Mouse (Mus musculus) Muller cell, postnatal 12 days (primary cell): ENCODE results near the gene Arpc1b.
A peak's percentile ranks its signal among the peaks of the same experiment; 100 is the strongest.
"Not testable (repeated sequence)": the region's sequence is repeated elsewhere in the genome, so short reads cannot be mapped to it uniquely, and the experiment has no call there.

ENCODE experiments used
- DNase-seq: peaks from one replicate; pipeline ENCODE4 v3.0.0-alpha.2; 2015; ENCODE audit errors: inconsistent ontology term

Arpc1b gene

DNA sequence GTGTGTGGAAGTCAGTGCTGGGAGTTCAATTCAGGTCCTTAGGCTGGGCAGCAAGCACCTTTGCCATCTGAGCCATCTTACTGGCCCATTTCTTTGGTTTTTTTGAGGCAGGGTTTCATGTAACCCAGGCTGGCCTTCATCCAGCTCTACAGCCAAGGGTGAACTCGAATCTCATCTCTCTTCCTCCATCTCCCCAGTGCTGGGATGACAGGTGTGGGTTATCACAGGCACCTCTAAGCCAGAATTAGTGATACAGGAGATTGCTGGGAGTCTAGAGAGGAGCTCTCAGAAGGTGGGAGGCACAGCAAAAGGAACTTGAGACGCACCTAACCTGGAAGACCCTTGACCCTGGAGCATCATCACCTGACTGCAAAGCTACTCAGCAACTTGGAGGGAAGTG, 599 bp upstream of the Arpc1b start:
- DNase-seq = no peak

DNA sequence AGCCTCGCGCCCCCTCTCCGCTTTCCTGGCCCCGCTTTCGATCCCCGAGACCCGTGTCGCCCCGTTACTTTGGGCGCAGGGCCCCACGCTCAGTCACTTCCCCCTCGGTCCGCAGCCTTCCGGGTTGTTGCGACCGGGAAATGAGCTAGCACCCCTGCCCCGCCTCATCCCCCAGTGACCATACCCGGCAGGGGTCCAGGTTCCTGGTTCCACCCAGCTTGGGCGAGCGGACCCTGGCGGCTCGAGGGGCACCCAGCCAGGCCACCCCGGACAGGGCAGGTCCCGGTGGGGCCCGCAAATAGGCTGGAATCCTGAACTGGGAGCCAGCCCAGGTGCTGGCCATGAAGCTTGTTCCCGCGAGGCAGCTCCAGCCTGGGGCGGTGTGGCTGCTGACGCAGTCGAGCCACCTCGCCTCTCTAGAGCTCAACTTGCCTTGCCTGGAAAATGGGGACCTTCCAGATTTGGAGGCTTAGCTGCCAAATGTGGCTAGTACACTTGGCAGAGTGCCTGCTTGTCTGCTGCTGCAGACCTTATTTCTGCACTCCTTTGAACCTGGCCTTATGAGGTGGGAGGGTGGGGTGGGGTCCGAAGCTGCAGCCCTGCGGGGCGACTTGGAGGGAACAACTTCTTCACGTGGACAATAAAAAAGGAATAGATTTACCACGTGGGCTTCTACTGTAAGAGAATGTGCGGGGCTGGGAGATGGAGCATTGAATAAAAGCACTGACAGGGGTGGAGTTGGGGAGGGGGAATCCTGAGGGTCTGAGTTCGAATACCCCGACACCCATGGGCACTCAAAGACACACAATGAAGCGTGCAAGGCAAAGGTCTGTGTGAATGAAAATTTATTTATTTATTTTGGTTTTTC, 825 bp downstream of the Arpc1b start:
- DNase-seq = peak; percentile 65

DNA sequence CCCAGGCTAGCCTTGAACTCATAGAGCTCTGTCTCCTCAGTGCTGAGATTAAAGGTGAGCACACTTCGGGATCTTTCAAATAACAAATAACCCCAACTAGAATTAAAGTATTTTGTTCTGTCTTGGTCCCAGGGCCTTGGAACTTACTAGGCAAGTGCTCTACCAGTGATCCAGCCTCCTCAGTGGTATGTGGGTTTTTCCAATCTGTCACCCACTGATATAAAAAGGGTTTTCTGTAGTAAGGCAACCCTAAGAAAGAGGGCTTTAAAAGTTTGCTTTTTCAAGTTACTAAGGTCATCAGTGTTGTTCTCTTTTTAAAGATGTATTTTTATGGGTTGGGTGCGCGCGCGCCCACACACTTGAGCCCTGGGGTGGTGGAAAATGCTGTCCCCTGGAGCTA, 1.7 kb downstream of the Arpc1b start:
- no peak for DNase-seq

DNA sequence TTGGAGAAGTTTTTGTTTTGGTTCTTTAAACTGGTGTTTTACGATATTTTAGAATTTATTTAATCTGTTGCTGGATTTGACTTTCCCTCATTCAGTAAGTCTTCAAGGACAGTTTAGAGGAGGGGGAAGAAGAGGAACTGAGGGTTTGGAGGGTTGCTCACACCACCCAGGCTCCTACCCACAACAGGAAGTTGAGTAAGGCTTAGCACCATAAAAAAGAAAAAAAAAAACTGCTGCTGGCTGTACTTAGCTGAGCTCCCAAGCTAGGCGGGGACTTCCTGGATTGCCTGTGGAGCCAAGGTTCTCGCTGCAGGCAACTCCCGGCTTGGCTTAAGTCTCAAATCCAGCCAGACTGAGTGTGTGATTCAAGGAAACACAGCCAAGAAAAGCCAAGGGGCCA, 2.3 kb downstream of the Arpc1b start:
- DNase-seq = peak; percentile 51

DNA sequence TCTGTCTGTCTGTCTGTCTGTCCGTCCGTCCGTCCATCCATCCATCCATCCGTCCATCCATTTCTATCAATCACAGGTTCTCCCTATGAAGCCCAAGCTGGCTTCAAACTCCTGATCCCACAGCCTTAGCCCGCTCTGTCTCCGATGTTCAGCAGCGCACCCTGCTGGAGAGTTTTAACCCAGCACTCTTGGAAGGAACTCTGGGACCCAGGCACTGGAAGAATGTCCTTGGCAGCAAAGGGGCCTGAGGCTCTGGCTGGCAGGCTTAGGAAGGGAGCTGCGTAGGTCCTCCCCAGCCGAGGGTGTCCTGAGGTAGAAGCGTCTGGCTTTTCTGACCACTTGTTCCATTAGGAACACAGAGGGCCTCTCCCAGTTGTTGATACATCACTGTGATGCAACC, 2.9 kb downstream of the Arpc1b start:
- DNase-seq = no peak

DNA sequence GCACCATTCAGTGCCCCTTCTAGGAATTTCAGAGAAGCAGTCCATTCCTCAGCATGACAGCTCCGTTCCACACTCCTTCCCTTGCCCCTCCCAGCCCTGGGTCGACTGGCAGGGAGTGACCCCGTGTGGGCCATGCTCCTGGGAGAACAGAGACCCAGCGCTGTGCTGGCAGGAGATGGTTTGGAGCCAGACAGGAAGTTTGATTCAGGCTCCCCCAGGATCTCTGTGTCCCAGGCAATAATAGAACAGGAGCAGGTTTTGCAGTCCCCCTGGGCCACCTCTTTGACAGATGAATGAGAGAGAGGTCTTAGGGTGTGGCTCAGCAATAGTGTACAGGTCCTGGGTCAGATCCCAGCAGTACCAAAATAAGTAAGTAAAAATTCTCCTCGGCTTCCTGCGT, 4.0 kb downstream of the Arpc1b start:
- no peak for DNase-seq

DNA sequence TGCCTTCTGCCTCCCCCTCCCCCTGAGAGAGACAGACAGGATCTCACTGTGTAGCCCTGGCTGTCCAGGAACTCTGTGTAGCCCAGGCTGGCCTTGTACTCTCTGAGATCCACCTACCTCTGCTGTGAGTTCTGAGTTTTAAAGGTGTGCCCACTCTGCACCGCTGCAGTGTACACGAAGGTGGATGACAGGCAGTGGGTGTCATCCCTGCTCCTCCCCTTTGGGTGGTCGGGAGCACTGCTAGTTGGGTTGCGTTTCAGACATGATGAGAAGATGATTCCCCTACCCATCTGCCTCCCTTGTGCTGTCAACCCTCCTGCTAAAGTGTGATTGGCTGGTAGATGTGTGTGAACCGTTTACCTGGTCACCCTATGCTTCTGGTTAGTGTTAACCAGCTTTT, 4.4 kb downstream of the Arpc1b start:
- no peak for DNase-seq

DNA sequence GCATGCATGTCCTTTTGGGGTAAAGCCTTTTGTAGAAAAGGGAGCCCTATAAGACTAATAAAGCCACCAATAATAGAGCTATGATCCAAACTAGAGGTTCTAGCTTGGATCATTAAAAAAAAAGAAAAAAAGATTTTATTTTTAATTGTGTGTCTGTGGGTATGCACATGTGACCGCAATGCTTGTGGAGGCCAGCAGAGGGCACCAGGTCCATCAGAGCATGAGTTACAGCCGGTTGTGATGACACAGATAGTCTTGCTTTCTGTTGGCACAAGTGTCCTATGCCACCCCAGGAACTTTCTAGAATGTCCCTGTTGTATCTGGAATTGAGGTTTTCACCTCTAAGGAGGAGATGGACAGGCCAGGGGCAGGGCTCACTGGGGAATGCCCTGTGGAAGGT, 5.4 kb downstream of the Arpc1b start:
- DNase-seq = no peak

DNA sequence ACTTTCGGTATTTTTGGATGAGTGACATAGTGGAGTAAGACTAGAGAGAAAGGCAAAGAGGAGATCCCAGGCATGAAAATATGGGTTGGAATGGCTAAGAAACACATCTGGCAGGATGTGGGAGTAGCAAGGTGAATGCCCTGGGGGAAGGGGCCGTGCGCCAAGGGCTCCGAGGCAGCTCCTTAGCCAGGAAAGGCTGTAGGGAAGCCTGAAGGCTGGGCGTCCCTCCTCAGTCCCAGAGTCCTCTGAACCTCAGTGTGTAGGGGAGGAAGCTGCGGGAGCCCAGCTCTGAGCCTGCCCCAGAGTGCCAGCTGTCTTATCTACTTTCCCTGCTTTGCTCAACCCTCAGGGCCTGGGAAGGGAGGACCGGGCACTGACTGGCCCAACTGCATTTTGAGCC, 6.9 kb downstream of the Arpc1b start:
- no peak for DNase-seq

DNA sequence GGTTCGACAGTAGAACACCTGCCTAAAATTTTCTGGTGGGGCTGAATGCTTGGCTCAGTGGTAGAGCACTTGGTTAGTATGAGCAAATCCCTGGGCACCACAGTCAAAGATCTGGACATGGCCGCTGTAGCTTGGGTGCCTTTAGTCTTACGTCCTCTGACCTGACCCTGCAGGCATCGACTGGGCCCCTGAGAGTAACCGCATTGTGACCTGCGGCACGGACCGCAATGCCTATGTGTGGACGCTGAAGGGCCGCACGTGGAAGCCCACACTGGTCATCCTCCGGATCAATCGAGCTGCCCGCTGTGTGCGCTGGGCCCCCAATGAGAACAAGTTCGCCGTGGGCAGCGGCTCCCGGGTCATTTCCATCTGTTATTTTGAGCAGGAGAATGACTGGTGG, 9.4 kb downstream of the Arpc1b start:
- DNase-seq = no peak

DNA sequence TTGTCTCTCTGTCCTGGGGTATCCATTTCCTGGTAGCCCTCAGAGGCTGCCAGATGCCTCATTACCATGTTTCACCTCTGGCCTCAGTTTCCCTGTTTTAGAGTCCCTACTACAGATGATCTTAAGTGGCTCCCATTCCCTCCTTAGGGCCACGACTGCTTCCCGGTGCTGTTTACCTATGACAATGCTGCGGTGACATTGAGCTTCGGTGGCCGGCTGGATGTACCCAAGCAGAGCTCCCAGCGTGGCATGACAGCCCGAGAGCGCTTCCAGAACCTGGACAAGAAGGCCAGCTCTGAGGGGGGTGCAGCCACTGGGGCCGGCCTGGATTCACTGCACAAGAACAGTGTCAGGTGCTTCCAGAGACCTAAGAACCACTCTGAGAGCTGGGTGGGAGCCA, 12.6 kb downstream of the Arpc1b start:
- no peak for DNase-seq

DNA sequence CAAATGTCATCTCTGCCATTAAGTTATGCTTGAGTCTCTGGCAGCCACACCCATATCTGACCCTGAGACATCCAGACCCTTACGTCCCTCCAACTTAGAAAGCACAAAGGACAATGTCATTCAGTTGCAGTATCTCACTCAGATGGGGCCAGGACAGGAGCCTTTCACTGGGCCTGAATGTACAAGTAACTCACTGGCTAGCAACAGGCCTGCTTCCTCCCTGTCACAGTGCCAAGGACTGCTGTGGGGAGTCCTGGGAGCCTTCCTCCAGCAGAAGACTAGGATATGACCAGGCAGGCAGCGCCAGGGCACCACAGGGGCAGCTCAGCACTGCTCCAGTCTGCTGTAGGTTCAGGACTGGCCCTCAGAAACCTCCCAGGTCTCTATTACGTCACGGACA, 15.1 kb downstream of the Arpc1b start:
- DNase-seq = no peak

DNA sequence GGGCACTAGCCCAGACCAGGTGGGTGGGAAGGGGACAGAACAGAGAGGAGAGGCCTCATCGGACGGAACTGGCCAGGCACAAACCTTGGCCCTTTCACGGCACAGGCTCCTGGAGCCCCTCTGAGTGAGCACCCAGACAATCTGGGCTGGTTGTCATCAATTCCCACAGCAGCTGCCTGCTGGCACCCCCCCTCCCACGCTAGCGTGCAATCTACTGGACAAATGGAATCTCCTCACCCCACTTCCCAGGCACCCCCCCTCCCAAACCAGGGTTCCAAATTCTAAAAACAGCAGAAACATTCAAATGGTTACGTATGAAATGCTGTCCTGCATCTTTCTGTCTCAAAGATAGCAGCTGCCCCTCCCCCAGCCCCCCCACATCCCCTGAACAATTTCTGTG, 15.8 kb downstream of the Arpc1b start:
- DNase-seq = not testable (repeated sequence)

DNA sequence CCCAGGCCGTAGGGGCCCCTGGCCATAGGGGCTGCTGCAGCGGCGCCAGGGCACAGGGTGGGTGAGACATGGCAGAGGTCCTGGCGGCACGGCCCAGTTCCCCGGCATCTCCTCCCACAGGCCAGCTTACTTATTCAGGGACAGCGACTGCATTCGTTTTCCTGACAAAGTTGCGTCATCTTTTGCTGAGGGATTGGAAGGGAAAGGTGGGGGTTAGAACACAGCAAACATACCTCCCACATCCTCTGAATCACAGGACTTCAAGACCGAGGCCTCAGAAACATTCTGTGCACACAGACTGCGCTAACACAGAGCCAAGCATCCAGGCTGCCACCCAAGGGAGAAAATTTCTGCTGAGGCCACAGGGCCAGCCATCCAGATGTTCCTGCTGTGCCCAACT, 16.2 kb downstream of the Arpc1b start:
- no peak for DNase-seq

DNA sequence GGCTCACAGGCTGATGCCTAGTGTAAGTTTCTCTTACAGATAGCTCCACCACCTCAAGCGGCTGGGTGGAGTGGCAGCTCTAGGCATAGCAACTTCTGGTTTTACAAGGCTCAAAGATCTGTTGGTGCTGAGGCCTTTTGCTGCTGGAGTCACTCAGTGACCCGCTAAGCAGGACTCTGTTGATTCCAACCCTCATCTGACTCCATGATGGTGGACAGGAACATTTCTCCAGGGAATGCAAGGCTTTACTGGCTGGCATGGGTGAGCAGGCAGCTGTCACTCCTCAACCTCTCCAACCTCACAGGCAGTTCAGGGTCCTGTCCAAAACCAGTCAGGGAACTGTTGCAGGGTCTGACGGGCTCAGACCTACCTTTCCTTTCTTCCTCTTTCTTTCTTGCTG, 17.0 kb downstream of the Arpc1b start:
- DNase-seq = no peak

DNA sequence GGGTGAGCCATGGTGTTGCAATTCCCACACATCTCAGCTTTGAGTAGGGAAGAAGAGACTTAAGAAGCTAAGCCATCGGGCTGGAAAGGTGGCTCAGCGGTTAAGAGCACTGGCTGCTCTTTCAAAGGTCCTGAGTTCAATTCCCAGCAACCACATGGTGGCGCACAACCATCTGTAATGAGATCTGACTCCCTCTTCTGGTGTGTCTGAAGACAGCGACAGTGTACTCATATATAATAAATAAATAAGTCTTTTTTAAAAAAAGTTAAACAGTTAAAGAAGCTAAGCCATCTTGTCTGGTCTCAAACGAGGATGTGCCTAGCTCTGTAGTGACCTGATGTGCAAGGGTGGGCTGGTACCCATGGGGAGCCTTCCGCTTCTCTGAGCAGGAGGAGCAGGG, 19.3 kb downstream of the Arpc1b start:
- not testable (repeated sequence) for DNase-seq

DNA sequence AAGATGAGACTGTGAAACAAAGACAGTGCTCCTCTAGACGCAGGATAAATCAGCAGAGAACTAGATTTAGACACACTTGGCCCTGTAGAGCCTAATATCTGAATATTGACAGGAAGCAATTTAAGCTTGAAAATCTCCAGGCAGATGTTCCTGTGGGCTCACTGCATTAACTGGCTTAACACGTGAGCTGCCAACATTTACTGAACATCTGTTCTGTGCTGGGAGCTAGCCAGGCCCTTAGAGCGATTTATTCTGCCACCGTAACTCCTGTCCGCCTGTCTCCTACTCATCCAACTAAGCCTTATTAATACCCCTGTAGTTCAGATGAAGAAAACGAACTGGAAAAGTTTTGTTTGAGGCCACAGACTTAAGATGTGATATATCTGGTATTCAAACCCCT, 24.8 kb downstream of the Arpc1b start:
- DNase-seq = peak; percentile 34

DNA sequence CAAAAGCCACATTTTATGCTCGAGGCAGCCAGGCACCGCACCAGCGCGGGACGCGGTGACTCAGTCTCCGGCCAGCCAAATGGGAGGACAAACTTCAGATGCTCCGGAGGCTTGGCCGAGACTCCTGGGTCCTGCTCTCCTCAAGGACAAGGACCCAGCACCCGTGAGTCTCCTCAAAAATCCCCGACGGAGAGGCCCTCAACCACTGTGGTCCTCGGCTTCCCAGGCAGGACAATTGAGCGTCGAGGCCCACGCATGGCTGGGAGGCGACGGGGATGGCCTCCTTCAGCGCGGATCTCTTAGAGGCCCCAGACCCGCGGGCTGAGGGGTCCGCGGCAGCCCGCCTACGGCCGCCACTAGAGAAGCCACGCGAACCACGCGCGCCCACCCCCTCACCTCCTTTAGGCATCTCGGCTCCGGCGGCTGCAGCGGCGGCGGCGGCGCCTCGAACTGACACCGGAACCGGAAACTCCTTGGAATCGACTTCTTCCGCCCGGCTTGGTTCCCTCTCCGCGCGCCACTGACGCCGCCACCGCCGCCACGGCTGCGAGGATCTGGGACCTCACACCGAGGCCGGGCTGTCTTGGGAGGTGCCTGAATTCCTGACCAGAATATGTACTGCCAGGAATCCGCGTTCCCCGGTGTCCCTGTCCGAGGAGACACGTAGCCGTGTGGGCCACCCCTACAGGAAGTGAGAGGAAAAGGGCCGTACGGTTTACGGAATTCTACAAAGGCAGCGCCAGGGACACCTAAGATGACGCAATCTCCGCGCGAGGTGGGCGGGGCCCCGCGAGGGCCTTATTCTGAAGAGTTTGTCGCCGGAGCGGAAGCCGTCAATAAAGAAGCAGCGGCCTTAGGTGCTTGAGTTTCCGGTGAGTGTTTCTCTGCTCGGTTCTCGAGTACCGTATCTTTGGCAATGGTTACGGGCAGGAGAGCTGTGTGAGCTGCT, 25.8 kb downstream of the Arpc1b start, which contains the start of the genes Pdap1 and Bud31:
Gene Pdap1 (minus strand): TSS at position 668 of the 949 bp plus-strand sequence.
Gene Bud31 (plus strand): TSS at position 792 of the 949 bp plus-strand sequence.
- DNase-seq = peak; percentile 95

DNA sequence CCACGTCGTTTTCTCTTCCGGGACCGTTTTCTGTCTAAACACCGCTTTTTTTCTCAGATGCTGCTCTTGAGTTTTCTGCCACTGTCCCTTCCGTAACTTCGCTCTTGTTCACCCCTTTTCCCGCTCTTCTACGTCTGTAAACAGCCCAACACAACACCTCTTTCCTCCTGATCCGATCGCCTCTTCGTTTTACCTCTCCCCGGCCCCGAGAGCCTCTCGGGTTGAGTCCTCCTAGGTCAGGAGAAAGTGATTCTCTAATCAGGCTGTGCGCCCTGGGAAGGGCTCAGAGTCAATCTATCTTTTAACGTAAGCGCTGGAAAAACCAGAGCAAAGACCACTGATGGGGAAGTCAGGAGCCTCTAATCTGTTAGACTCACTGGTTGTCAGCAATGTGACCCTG, 26.6 kb downstream of the Arpc1b start:
- DNase-seq = no peak

DNA sequence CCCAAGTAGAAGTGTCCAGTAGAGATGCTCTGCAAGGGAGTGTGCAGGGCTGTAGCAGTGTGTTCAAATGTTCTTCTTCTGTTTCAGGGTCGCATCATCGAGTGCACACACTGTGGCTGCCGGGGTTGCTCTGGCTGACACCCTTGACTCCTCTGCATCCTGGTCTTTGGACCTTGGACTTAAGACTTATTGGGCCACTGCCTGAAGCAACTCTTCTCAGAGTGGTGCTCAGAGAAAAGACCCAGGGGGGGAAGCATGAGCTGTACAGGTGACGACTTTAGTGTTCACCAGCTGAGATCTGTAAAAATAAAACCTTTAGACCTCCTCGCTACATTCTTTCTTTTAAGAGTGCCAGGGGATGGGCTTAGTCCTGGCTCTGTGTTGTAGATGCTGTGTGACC, 33.7 kb downstream of the Arpc1b start:
- DNase-seq = no peak

DNA sequence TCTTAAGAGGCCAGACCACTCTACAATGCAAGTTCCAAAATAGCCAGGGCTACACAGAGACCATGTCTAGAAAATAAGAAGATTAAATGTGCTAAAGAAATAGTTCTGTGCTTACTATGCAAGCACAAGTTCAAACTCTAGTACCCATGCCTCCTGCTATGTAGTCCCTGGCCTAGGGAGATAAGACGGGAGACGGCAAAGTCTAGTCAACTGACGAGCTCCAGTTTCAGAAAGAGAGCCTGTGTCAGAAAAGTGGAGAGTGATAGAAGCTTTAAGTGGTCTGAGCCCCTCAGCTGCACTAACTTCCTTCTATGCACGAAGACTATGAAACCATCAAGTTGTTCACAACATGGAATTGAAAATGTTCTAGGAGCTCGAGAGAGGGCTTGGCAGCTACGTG, 35.3 kb downstream of the Arpc1b start:
- no peak for DNase-seq

DNA sequence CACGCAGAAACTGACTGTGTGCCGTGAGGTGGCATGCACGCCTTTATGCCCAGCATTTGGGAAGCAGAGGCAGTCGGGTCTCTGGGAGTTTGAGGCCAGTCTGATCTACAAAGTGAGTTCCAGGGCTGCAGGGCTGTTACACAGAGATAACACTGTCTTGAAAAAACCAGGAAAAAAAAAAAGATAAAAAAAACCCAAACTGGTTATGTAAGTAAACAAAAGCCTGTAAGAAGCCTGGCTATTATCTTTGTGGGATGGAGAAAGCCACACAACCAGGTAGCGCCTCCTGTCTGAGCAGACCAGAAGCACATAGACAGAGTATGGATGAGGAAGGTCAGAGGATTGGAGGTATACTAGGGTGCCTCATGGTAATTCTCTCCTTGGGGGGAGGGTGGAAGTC, 38.7 kb downstream of the Arpc1b start:
- DNase-seq = no peak

DNA sequence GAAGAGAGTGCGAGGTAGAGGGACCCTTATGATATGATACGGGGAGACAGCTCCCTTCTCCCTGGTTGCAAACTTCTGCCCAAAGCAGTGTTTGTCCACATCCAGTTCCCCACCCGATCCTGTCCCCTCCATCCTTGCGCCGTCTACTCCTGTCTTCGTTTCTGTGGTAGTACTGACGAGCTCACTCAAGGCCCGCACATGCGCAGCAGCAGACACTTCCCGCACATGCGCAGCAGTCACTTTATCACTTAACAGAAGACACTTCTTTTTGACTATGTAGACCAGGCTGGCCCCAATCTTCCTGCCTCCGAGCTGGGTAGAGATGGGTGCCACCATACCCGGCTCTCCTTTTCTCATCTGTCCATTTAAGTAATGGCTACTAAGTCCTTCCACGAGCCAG, 47.3 kb downstream of the Arpc1b start:
- no peak for DNase-seq
